Mouse (Mus musculus) liver, embryonic 14.5 days (tissue): ENCODE measurements at regions not wholly inside any gene's neighbourhood (a gene's known extent, or its start where the extent isn't known, plus 50 kb on each side); places are given as distances from the start of the nearest gene placed in this dataset.

Experiments used
- ATAC-seq: fragments of 200-750 bp; cut with Nextera tagmentation; 2 replicates; pipeline ENCODE4 v1.8.0; 2017; ENCODE audit warnings: moderate number of reproducible peaks, mild to moderate bottlenecking, moderate library complexity; ENCODE audit not compliant: insufficient read depth
- DNase-seq, 3 experiments: peaks; one replicate each; pipeline ENCODE4 v3.0.0-alpha.2; 2012 to 2013; ENCODE audit warnings: low read depth in 3 of 3, low spot score in 3 of 3
- H3K27ac ChIP-seq: fragments of 300-500 bp; sonication (generic); 2 replicates; pipeline ENCODE4 v1.5.1; 2014; ENCODE audit warnings: moderate library complexity, mild to moderate bottlenecking, control low read depth, inconsistent platforms
- H3K27me3 ChIP-seq: fragments of 300-500 bp; sonication (generic); 2 replicates; pipeline ENCODE4 v1.6.1; 2014; ENCODE audit warnings: mild to moderate bottlenecking, low read length, moderate library complexity; ENCODE audit not compliant: control insufficient read depth, insufficient read depth
- H3K36me3 ChIP-seq: fragments of 300-500 bp; sonication (generic); replicated peaks from 2 replicates; pipeline ENCODE4 v1.6.1; 2014; ENCODE audit warnings: low read depth; ENCODE audit not compliant: control insufficient read depth, insufficient read depth
- H3K4me1 ChIP-seq, 2 experiments: fragments of 200-500 bp in 1 of 2; fragments of 300-500 bp in 1 of 2; sonication (generic) in 1 of 2; replicated peaks; 2 replicates each; pipeline ENCODE4 v1.6.1; 2012 to 2014; ENCODE audit warnings: antibody characterized with exemption in 1 of 2, inconsistent platforms in 1 of 2, low read length in 1 of 2; ENCODE audit not compliant: control insufficient read depth in 2 of 2, insufficient read depth in 2 of 2
- H3K4me2 ChIP-seq: fragments of 300-500 bp; sonication (generic); 2 replicates; pipeline ENCODE4 v1.6.1; 2014; ENCODE audit warnings: low read depth, mild to moderate bottlenecking, control low read depth, moderate library complexity
- H3K4me3 ChIP-seq, 2 experiments: fragments of 200-500 bp in 1 of 2; fragments of 300-500 bp in 1 of 2; sonication (generic) in 1 of 2; 2 replicates each; pipeline ENCODE4 v1.5.1; 2012 to 2014; ENCODE audit warnings: low read depth in 2 of 2, low read length in 2 of 2, mild to moderate bottlenecking in 2 of 2, control low read depth in 1 of 2, inconsistent platforms in 1 of 2, moderate library complexity in 1 of 2; ENCODE audit not compliant: insufficient read depth in 1 of 2
- H3K9ac ChIP-seq: fragments of 300-500 bp; sonication (generic); replicated peaks from 2 replicates; pipeline ENCODE4 v1.6.1; 2014; ENCODE audit warnings: mild to moderate bottlenecking, control low read depth, moderate library complexity
- H3K9me3 ChIP-seq: fragments of 300-500 bp; sonication (generic); 2 replicates; pipeline ENCODE4 v1.6.1; 2016; ENCODE audit warnings: low read length, mixed read lengths; ENCODE audit not compliant: control insufficient read depth
- CTCF ChIP-seq: IDR thresholded peaks from 2 replicates; pipeline ENCODE4 v1.5.1; 2016; ENCODE audit warnings: antibody characterized with exemption, low read depth, control low read depth
- EP300 ChIP-seq: IDR thresholded peaks from 2 replicates; pipeline ENCODE4 v1.6.1; 2016; ENCODE audit warnings: antibody characterized with exemption, low read depth
- WGBS: fragments of 180-500 bp; shearing (Covaris S2); extraction: QIAGEN DNeasy Blood & Tissue Kit; methylation state at CpG from one replicate; pipeline ENCODE4 v1.1.7; 2014; ENCODE audit not compliant: insufficient replicate concordance; 5-methylcytosine and 5-hydroxymethylcytosine counted together

- Histone ChIP-seq H3K4me3 (no peak overlapping the region; a peak in 1 of 4 replicates), H3K27ac (no peak overlapping the region), H3K27me3 (no peaks in the 10 kb centered on the region), H3K9ac (no peak overlapping the region), H3K4me1 (no peaks in the 10 kb centered on the region), H3K9me3 (no peaks in the 10 kb centered on the region), H3K4me2 (no peak overlapping the region; the same call in 1 of the 2 replicates), H3K36me3 (no peaks in the 10 kb centered on the region)
- no peak for DNase-seq
- 12% methylated on average over 21 of the region's 21 CpGs for WGBS
- no peak for ATAC-seq
- TF ChIP-seq CTCF (no peak), EP300 (no peak)
Measured at GRCm38 (mm10) chr7:69992383-69993327, 373.9 kb downstream of the Nr2f2 start.

- Histone ChIP-seq H3K4me3 (no peak overlapping the region), H3K27me3 (no peaks in the 10 kb centered on the region), H3K4me2 (no peak overlapping the region), H3K4me1 (no peaks in the 10 kb centered on the region), H3K9me3 (no peaks in the 10 kb centered on the region), H3K9ac (no peak overlapping the region), H3K27ac (no peak overlapping the region), H3K36me3 (no peaks in the 10 kb centered on the region)
- no peak for ATAC-seq
- TF ChIP-seq EP300 (no peak), CTCF (no peak)
- DNase-seq: no peak
- WGBS: 19% methylated on average over 3 of the region's 3 CpGs
Measured at GRCm38 (mm10) chr7:69991982-69992381, 374.6 kb downstream of the Nr2f2 start.

- Histone ChIP-seq H3K27me3 (no peaks in the 10 kb centered on the region), H3K4me2 (no peak overlapping the region), H3K9me3 (no peaks in the 10 kb centered on the region), H3K36me3 (no peaks in the 10 kb centered on the region), H3K4me3 (no peak overlapping the region), H3K9ac (no peak overlapping the region), H3K27ac (no peak overlapping the region), H3K4me1 (no peaks in the 10 kb centered on the region)
- 27% methylated on average over 5 of the region's 5 CpGs for WGBS
- TF ChIP-seq CTCF: no peak
- DNase-seq: no peak
- ATAC-seq: no peak
Measured at GRCm38 (mm10) chr7:69988704-69989103, 377.8 kb downstream of the Nr2f2 start.

GRCm38 (mm10) chr7:69981301-69981700 is 385.2 kb downstream of the Nr2f2 start:
- TF ChIP-seq EP300: no peak
- no peak for TF ChIP-seq CTCF
- no peaks in the 10 kb centered on the region for H3K27me3 ChIP-seq
- H3K4me1 ChIP-seq: no peaks in the 10 kb centered on the region
- DNase-seq: no peak
- H3K4me2 ChIP-seq: no peak overlapping the region
- H3K9me3 ChIP-seq: no peaks in the 10 kb centered on the region
- no peak overlapping the region for H3K4me3 ChIP-seq
- H3K9ac ChIP-seq: no peak overlapping the region
- H3K36me3 ChIP-seq: no peaks in the 10 kb centered on the region
- 50% methylated on average over 2 of the region's 2 CpGs for WGBS
- ATAC-seq: no peak
- H3K27ac ChIP-seq: no peak overlapping the region

GRCm38 (mm10) chr7:69976369-69976768 is 390.2 kb downstream of the Nr2f2 start:
- TF ChIP-seq EP300 (no peak), CTCF (no peak)
- no peak overlapping the region for H3K4me3 ChIP-seq
- no peaks in the 10 kb centered on the region for H3K36me3 ChIP-seq
- H3K4me1 ChIP-seq: no peaks in the 10 kb centered on the region
- no peak overlapping the region for H3K9ac ChIP-seq
- WGBS: 68% methylated on average over 3 of the region's 3 CpGs
- H3K4me2 ChIP-seq: no peak overlapping the region
- no peak overlapping the region for H3K27ac ChIP-seq
- H3K27me3 ChIP-seq: no peaks in the 10 kb centered on the region
- ATAC-seq (no peak), DNase-seq (no peak)
- H3K9me3 ChIP-seq: no peaks in the 10 kb centered on the region
